Mouse (Mus musculus): ENCODE data around the gene Slit3. TPM values are rescaled to one million over a fixed set of nuclear protein-coding genes. Genes with fewer than 3 reads are reported as not detected.

Slit3 gene
- polyA plus RNA-seq, 1 experiment = 11.3 TPM

GRCm38 (mm10) chr11:35179305-35179704 is 58.3 kb downstream of the Slit3 start:
- DNase-seq (ENCODE audit: extremely low spot score in 1 of 2, low spot score in 1 of 2) = no peak

- no peak for DNase-seq (ENCODE audit: extremely low spot score in 1 of 2, low spot score in 1 of 2)
Measured at GRCm38 (mm10) chr11:35182887-35183286, 61.9 kb downstream of the Slit3 start.

- no peak for DNase-seq (ENCODE audit: extremely low spot score in 1 of 2, low spot score in 1 of 2)
Measured at GRCm38 (mm10) chr11:35194826-35195225, 73.8 kb downstream of the Slit3 start.

- DNase-seq (ENCODE audit: extremely low spot score in 1 of 2, low spot score in 1 of 2) = no peak
Measured at GRCm38 (mm10) chr11:35196777-35197176, 75.8 kb downstream of the Slit3 start.

- DNase-seq (ENCODE audit: extremely low spot score in 1 of 2, low spot score in 1 of 2) = no peak
Measured at GRCm38 (mm10) chr11:35198537-35199088, 77.6 kb downstream of the Slit3 start.

GRCm38 (mm10) chr11:35202332-35202731 is 81.3 kb downstream of the Slit3 start:
- DNase-seq (ENCODE audit: extremely low spot score in 1 of 2, low spot score in 1 of 2) = peak; percentile 12 to 37

- no peak for DNase-seq (ENCODE audit: extremely low spot score in 1 of 2, low spot score in 1 of 2)
Measured at GRCm38 (mm10) chr11:35203673-35204072, 82.6 kb downstream of the Slit3 start.

- DNase-seq (ENCODE audit: extremely low spot score in 1 of 2, low spot score in 1 of 2) = no peak
Measured at GRCm38 (mm10) chr11:35204084-35204483, 83.1 kb downstream of the Slit3 start.

- no peak for DNase-seq (ENCODE audit: extremely low spot score in 1 of 2, low spot score in 1 of 2)
Measured at GRCm38 (mm10) chr11:35210728-35211682, 90.0 kb downstream of the Slit3 start.

- no peak for DNase-seq (ENCODE audit: extremely low spot score in 1 of 2, low spot score in 1 of 2)
Measured at GRCm38 (mm10) chr11:35224025-35224424, 103.0 kb downstream of the Slit3 start.

- peak in 1 of 2 experiments; percentile 13 for DNase-seq (ENCODE audit: extremely low spot score in 1 of 2, low spot score in 1 of 2)
Measured at GRCm38 (mm10) chr11:35231361-35232090, 110.5 kb downstream of the Slit3 start.

GRCm38 (mm10) chr11:35232321-35232720 is 111.3 kb downstream of the Slit3 start:
- no peak for DNase-seq (ENCODE audit: extremely low spot score in 1 of 2, low spot score in 1 of 2)

GRCm38 (mm10) chr11:35241379-35241778 is 120.4 kb downstream of the Slit3 start:
- DNase-seq (ENCODE audit: extremely low spot score in 1 of 2, low spot score in 1 of 2) = peak in 1 of 2 experiments; percentile 25

- no peak for DNase-seq (ENCODE audit: extremely low spot score in 1 of 2, low spot score in 1 of 2)
Measured at GRCm38 (mm10) chr11:35243597-35243996, 122.6 kb downstream of the Slit3 start.

GRCm38 (mm10) chr11:35244526-35244925 is 123.5 kb downstream of the Slit3 start:
- no peak for DNase-seq (ENCODE audit: extremely low spot score in 1 of 2, low spot score in 1 of 2)

- no peak for DNase-seq (ENCODE audit: extremely low spot score in 1 of 2, low spot score in 1 of 2)
Measured at GRCm38 (mm10) chr11:35246623-35247022, 125.6 kb downstream of the Slit3 start.

- DNase-seq (ENCODE audit: extremely low spot score in 1 of 2, low spot score in 1 of 2) = no peak
Measured at GRCm38 (mm10) chr11:35248088-35248487, 127.1 kb downstream of the Slit3 start.

- no peak for DNase-seq (ENCODE audit: extremely low spot score in 1 of 2, low spot score in 1 of 2)
Measured at GRCm38 (mm10) chr11:35250871-35251418, 129.9 kb downstream of the Slit3 start.

- DNase-seq (ENCODE audit: extremely low spot score in 1 of 2, low spot score in 1 of 2) = no peak
Measured at GRCm38 (mm10) chr11:35251910-35252309, 130.9 kb downstream of the Slit3 start.

GRCm38 (mm10) chr11:35257351-35257750 is 136.3 kb downstream of the Slit3 start:
- no peak for DNase-seq (ENCODE audit: extremely low spot score in 1 of 2, low spot score in 1 of 2)

GRCm38 (mm10) chr11:35261562-35262087 is 140.6 kb downstream of the Slit3 start:
- peak; percentile 58 to 61 for DNase-seq (ENCODE audit: extremely low spot score in 1 of 2, low spot score in 1 of 2)

Measured in frontal cortex, adult 2 months (tissue).